Mouse (Mus musculus): ENCODE results near the gene Lipo2. TPM values are rescaled to one million over a fixed set of nuclear protein-coding genes. Genes with fewer than 3 reads are reported as not detected.

Lipo2 gene
- 0.24 TPM for polyA plus RNA-seq (2014; fragmentation: Illumina TruSeq; extraction: RNeasy Lipid Tissue Mini Kit (QIAGEN cat#74804); ENCODE audit: low read depth, low replicate concordance)

GRCm38 (mm10) chr19:33751259-33751658 is at the start of gene Lipo2:
Gene Lipo2, minus strand, starts transcription at chr19:33751359.

GRCm38 (mm10) chr19:33787359-33787758 is 36.2 kb upstream of the Lipo2 start, which contains the start of gene Lipo1:
Gene Lipo1, minus strand, starts transcription at chr19:33787459.

GRCm38 (mm10) chr19:33761287-33762086 is 10.3 kb upstream of the Lipo2 start, which contains the start of gene Lipo3:
Gene Lipo3, minus strand, starts transcription at chr19:33761951.

Other genes with a start within 250 kb of the Lipo2 start
- not detected for gene Lipo4, start 233.6 kb downstream of the Lipo2 start, polyA plus RNA-seq (2014; fragmentation: Illumina TruSeq; extraction: RNeasy Lipid Tissue Mini Kit (QIAGEN cat#74804); ENCODE audit: low read depth, low replicate concordance)
- not detected for gene Gm8978, start 126.1 kb downstream of the Lipo2 start, polyA plus RNA-seq (2014; fragmentation: Illumina TruSeq; extraction: RNeasy Lipid Tissue Mini Kit (QIAGEN cat#74804); ENCODE audit: low read depth, low replicate concordance)
- 58.8 TPM for gene Lipo3, start 10.6 kb upstream of the Lipo2 start, polyA plus RNA-seq (2014; fragmentation: Illumina TruSeq; extraction: RNeasy Lipid Tissue Mini Kit (QIAGEN cat#74804); ENCODE audit: low read depth, low replicate concordance)
- gene Lipo1, start 36.1 kb upstream of the Lipo2 start, polyA plus RNA-seq (2014; fragmentation: Illumina TruSeq; extraction: RNeasy Lipid Tissue Mini Kit (QIAGEN cat#74804); ENCODE audit: low read depth, low replicate concordance): not detected
- not detected for gene Lipf, start 209.8 kb upstream of the Lipo2 start, polyA plus RNA-seq (2014; fragmentation: Illumina TruSeq; extraction: RNeasy Lipid Tissue Mini Kit (QIAGEN cat#74804); ENCODE audit: low read depth, low replicate concordance)